Mouse (Mus musculus): ENCODE data around the gene Rint1. TPM values are rescaled to one million over a fixed set of nuclear protein-coding genes. Genes with fewer than 3 reads are reported as not detected.
A peak's percentile ranks its signal among the peaks of the same experiment; 100 is the strongest.

The Rint1 gene
- polyA plus RNA-seq, 1 experiment from 2014 or later = 27.4 TPM

DNA sequence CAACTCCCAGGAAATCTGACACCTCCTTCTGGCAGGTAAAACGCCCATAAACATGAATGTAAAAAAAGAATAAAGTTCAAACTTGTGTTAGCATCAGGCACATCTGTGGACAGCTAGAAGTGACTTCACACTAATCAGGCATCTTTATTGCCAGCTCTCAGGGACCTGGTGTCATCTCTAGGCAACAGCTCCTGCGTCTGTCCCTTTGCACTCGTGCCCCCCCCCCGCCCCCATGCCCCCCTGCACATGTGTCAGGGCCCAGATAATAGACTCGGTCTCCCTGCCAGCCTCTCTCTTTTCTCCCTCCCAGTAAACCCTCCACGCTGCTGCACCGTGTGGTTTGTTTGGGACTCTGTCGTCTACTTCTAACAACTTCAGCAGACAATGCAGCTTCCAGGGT lies 16.4 kb upstream of the Rint1 start:
- WGBS = 68% methylated on average over 8 of the region's 8 CpGs
- no peaks in the 10 kb centered on the region for H3K27me3 ChIP-seq (ENCODE audit: control insufficient read depth, insufficient read depth, low read length)
- no peaks in the 10 kb centered on the region for H3K4me1 ChIP-seq (ENCODE audit: control insufficient read depth, insufficient read depth, low read length)
- H3K4me3 ChIP-seq (ENCODE audit: low read depth, low read length) = no peak overlapping the region
- ATAC-seq (replicated peaks; ENCODE audit: insufficient number of reproducible peaks, low FRiP score, low TSS enrichment, low read depth) = no peak
- no peak overlapping the region for H3K9ac ChIP-seq (replicated peaks; ENCODE audit: low read length)
- H3K9me3 ChIP-seq (replicated peaks; ENCODE audit: control insufficient read depth, low read length) = no peaks in the 10 kb centered on the region
- DNase-seq (ENCODE audit: low spot score) = no peak
- H3K36me3 ChIP-seq (replicated peaks; ENCODE audit: control insufficient read depth, insufficient read depth, low read depth, low read length) = no peaks in the 10 kb centered on the region; the same call in none of the 2 replicates
- H3K4me2 ChIP-seq (ENCODE audit: low read depth, low read length) = no peak overlapping the region
- H3K27ac ChIP-seq (replicated peaks; ENCODE audit: low read depth, low read length) = no peak overlapping the region

GRCm38 (mm10) chr5:23774186-23774585 lies 13.3 kb upstream of the Rint1 start:
- no peaks in the 10 kb centered on the region for H3K9me3 ChIP-seq (replicated peaks; ENCODE audit: control insufficient read depth, low read length)
- 87% methylated on average over 6 of the region's 6 CpGs for WGBS
- H3K4me3 ChIP-seq (ENCODE audit: low read depth, low read length) = no peak overlapping the region
- no peak overlapping the region for H3K4me2 ChIP-seq (ENCODE audit: low read depth, low read length)
- H3K4me1 ChIP-seq (ENCODE audit: control insufficient read depth, insufficient read depth, low read length) = no peaks in the 10 kb centered on the region
- H3K9ac ChIP-seq (replicated peaks; ENCODE audit: low read length) = no peak overlapping the region
- H3K27me3 ChIP-seq (ENCODE audit: control insufficient read depth, insufficient read depth, low read length) = no peaks in the 10 kb centered on the region
- H3K36me3 ChIP-seq (replicated peaks; ENCODE audit: control insufficient read depth, insufficient read depth, low read depth, low read length) = no peaks in the 10 kb centered on the region; the same call in none of the 2 replicates
- no peak for ATAC-seq (replicated peaks; ENCODE audit: insufficient number of reproducible peaks, low FRiP score, low TSS enrichment, low read depth)
- no peak for DNase-seq (ENCODE audit: low spot score)
- no peak overlapping the region for H3K27ac ChIP-seq (replicated peaks; ENCODE audit: low read depth, low read length)

GRCm38 (mm10) chr5:23780516-23780915 lies 7.0 kb upstream of the Rint1 start:
- no peak for DNase-seq (ENCODE audit: low spot score)
- Histone ChIP-seq H3K27ac (replicated peaks; ENCODE audit: low read depth, low read length) (no peak overlapping the region), H3K9me3 (replicated peaks; ENCODE audit: control insufficient read depth, low read length) (no peaks in the 10 kb centered on the region), H3K9ac (replicated peaks; ENCODE audit: low read length) (no peak overlapping the region), H3K4me2 (ENCODE audit: low read depth, low read length) (no peak overlapping the region), H3K27me3 (ENCODE audit: control insufficient read depth, insufficient read depth, low read length) (no peaks in the 10 kb centered on the region), H3K4me3 (ENCODE audit: low read depth, low read length) (no peak overlapping the region), H3K4me1 (ENCODE audit: control insufficient read depth, insufficient read depth, low read length) (no peaks in the 10 kb centered on the region), H3K36me3 (replicated peaks; ENCODE audit: control insufficient read depth, insufficient read depth, low read depth, low read length) (no peaks in the 10 kb centered on the region; the same call in 1 of the 2 replicates)
- no peak for ATAC-seq (replicated peaks; ENCODE audit: insufficient number of reproducible peaks, low FRiP score, low TSS enrichment, low read depth)
- WGBS = 79% methylated on average over 4 of the region's 4 CpGs

DNA sequence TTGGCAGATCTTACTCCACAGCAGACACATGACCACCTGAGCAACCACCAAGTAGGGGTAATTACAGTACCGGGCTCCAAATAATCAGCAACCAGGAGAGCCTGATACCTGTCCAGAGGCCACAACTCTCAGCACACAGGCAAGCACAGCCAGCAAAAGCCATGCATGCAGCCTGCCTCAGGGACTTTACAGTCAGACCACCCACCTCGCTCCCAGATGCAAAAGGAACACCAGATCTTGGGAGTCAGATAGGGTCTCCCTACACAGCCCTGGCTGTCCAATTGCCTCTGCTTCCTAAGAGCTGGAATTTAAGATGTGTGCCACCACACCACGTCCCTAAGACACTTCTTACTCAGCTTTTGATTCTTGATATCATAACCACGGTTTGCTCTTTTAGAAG lies 6.3 kb upstream of the Rint1 start:
- WGBS = 66% methylated on average over 4 of the region's 4 CpGs
- no peak for ATAC-seq (replicated peaks; ENCODE audit: insufficient number of reproducible peaks, low FRiP score, low TSS enrichment, low read depth)
- Histone ChIP-seq H3K27ac (replicated peaks; ENCODE audit: low read depth, low read length) (no peak overlapping the region), H3K4me1 (ENCODE audit: control insufficient read depth, insufficient read depth, low read length) (no peaks in the 10 kb centered on the region), H3K9me3 (replicated peaks; ENCODE audit: control insufficient read depth, low read length) (no peaks in the 10 kb centered on the region), H3K4me3 (ENCODE audit: low read depth, low read length) (no peak overlapping the region), H3K36me3 (replicated peaks; ENCODE audit: control insufficient read depth, insufficient read depth, low read depth, low read length) (no peaks in the 10 kb centered on the region; the same call in 1 of the 2 replicates), H3K27me3 (ENCODE audit: control insufficient read depth, insufficient read depth, low read length) (no peaks in the 10 kb centered on the region), H3K4me2 (ENCODE audit: low read depth, low read length) (no peak overlapping the region), H3K9ac (replicated peaks; ENCODE audit: low read length) (no peak overlapping the region)
- DNase-seq (ENCODE audit: low spot score) = peak; percentile 22

GRCm38 (mm10) chr5:23782051-23782810 lies 5.3 kb upstream of the Rint1 start:
- no peak overlapping the region for H3K9ac ChIP-seq (replicated peaks; ENCODE audit: low read length)
- H3K4me2 ChIP-seq (ENCODE audit: low read depth, low read length) = peak overlapping the region; percentile 74
- H3K27me3 ChIP-seq (ENCODE audit: control insufficient read depth, insufficient read depth, low read length) = no peaks in the 10 kb centered on the region
- no peaks in the 10 kb centered on the region; the same call in 1 of the 2 replicates for H3K36me3 ChIP-seq (replicated peaks; ENCODE audit: control insufficient read depth, insufficient read depth, low read depth, low read length)
- DNase-seq (ENCODE audit: low spot score) = no peak
- H3K4me1 ChIP-seq (ENCODE audit: control insufficient read depth, insufficient read depth, low read length) = no peaks in the 10 kb centered on the region
- ATAC-seq (replicated peaks; ENCODE audit: insufficient number of reproducible peaks, low FRiP score, low TSS enrichment, low read depth) = no peak
- H3K27ac ChIP-seq (replicated peaks; ENCODE audit: low read depth, low read length) = no peak overlapping the region
- peak overlapping the region; percentile 79 for H3K4me3 ChIP-seq (ENCODE audit: low read depth, low read length)
- WGBS = 40% methylated on average over 8 of the region's 8 CpGs
- H3K9me3 ChIP-seq (replicated peaks; ENCODE audit: control insufficient read depth, low read length) = no peaks in the 10 kb centered on the region

DNA sequence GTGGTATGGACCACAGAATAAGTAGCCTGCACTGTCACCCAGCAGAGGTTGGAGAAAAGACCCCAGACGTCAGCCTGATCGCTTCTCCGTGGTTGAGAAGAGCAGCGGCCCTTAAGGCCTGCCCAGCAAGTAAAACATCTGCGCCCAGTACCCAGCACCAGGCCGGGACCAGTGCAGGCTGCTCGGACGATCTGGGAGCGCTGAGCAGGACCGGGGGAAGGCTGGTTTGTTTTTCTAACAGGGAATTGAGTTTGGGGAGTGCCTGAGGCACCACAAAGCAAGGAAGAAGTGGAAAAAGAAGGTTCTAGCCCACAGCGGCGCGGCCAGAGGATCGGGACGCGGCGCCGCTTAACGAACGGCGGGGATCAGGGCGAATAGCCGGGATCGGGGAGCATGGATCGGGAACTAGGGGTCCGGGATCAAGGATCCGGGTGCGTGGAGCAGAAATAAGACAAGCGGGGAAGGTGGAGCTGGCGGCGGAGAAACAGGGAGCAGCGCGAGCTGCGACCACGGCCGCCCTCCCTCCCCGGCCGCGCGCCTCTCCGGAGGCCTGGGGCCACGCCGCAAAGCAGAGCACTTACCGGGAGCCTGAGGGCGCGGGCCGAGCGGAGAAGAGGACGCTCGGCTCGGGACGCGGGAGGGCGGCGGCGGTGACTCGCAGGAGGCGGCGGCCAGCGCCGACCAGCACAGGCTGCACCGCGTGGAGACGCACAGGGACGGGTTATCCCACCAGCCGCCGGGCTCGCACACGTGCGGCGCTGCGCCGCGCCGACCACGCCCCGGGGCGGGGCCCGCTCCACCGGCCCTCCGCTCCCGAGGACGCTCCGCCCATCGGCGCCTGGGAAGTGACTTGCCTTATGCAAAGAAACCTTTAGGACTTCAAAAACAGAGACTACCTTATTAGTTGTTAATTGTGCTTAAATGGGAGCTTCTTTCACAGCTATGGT lies 4.3 kb upstream of the Rint1 start, which contains the start of gene Pus7:
Pus7 (minus strand) TSS at position 781 of the 947 bp plus-strand sequence.
- WGBS = 0% methylated on average over 86 of the region's 86 CpGs
- no peaks in the 10 kb centered on the region for H3K27me3 ChIP-seq (ENCODE audit: control insufficient read depth, insufficient read depth, low read length)
- 0 out of 2 replicates have a peak within 1 kb of the TSS, but pooled peaks have one; percentile 35 for H3K27ac ChIP-seq (replicated peaks; ENCODE audit: low read depth, low read length)
- no peaks in the 10 kb centered on the region for H3K36me3 ChIP-seq (replicated peaks; ENCODE audit: control insufficient read depth, insufficient read depth, low read depth, low read length)
- peak within 1 kb of the TSS; percentile 87 for H3K9ac ChIP-seq (replicated peaks; ENCODE audit: low read length)
- peak within 1 kb of the TSS; percentile 79 for H3K4me3 ChIP-seq (ENCODE audit: low read depth, low read length)
- DNase-seq (ENCODE audit: low spot score) = peak; percentile 92
- ATAC-seq (replicated peaks; ENCODE audit: insufficient number of reproducible peaks, low FRiP score, low TSS enrichment, low read depth) = peak; percentile 88
- no peaks in the 10 kb centered on the region for H3K9me3 ChIP-seq (replicated peaks; ENCODE audit: control insufficient read depth, low read length)
- H3K4me1 ChIP-seq (ENCODE audit: control insufficient read depth, insufficient read depth, low read length) = no peaks in the 10 kb centered on the region
- H3K4me2 ChIP-seq (ENCODE audit: low read depth, low read length) = peak within 1 kb of the TSS; percentile 74

DNA sequence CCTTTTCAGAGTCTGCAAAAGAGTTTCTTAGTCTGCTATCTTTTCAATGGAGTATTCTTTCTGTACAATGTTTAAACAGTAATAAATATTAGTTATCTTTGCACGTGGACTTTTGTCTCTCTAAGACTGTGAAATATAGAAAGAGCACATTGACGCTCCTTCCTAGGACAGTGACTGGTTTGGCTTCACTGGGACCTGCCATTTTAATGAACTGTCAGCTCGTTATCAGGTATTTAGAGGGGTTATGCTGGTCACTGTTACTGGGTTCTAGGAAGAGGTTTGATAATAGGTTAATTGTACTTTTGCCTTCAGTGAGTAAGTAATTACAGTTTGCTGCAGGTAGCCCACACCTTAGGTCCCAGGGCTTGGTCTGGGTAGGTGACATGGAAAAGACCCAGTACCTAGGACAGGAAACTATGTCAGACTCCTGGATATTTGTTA lies 899 bp downstream of the Rint1 start:
- peak overlapping the region; percentile 63 for H3K4me3 ChIP-seq (ENCODE audit: low read depth, low read length)
- no peaks in the 10 kb centered on the region for H3K9me3 ChIP-seq (replicated peaks; ENCODE audit: control insufficient read depth, low read length)
- peak overlapping the region; percentile 74; the same call in 1 of the 2 replicates for H3K9ac ChIP-seq (replicated peaks; ENCODE audit: low read length)
- H3K4me1 ChIP-seq (ENCODE audit: control insufficient read depth, insufficient read depth, low read length) = no peaks in the 10 kb centered on the region
- DNase-seq (ENCODE audit: low spot score) (no peak), ATAC-seq (replicated peaks; ENCODE audit: insufficient number of reproducible peaks, low FRiP score, low TSS enrichment, low read depth) (no peak)
- H3K36me3 ChIP-seq (replicated peaks; ENCODE audit: control insufficient read depth, insufficient read depth, low read depth, low read length) = no peaks in the 10 kb centered on the region
- peak overlapping the region; percentile 73 for H3K4me2 ChIP-seq (ENCODE audit: low read depth, low read length)
- no peaks in the 10 kb centered on the region for H3K27me3 ChIP-seq (ENCODE audit: control insufficient read depth, insufficient read depth, low read length)
- 49% methylated on average over 3 of the region's 3 CpGs for WGBS
- H3K27ac ChIP-seq (replicated peaks; ENCODE audit: low read depth, low read length) = no peak overlapping the region
